Mouse (Mus musculus) spleen, adult 2 months (tissue): ENCODE measurements around the gene Plekhh2. TPM values are rescaled to one million over a fixed set of nuclear protein-coding genes. Genes with fewer than 3 reads are reported as not detected.

Experiments used
- DNase-seq, 2 experiments: peaks; one replicate each; pipeline versions ENCODE4 v3.0.0 to v3.0.0-alpha.2; 2012 to 2021; ENCODE audit warnings: low spot score in 2 of 2, low read depth in 1 of 2
- H3K27ac ChIP-seq: fragments of 200-500 bp; 2 replicates; pipeline ENCODE4 v1.5.1; 2012; ENCODE audit warnings: low read length, inconsistent platforms; ENCODE audit not compliant: insufficient read depth
- H3K27me3 ChIP-seq: fragments of 200-500 bp; 2 replicates; pipeline ENCODE4 v1.6.1; 2012; ENCODE audit warnings: mild to moderate bottlenecking, moderate library complexity, low read length, inconsistent platforms; ENCODE audit not compliant: control insufficient read depth, insufficient read depth
- H3K36me3 ChIP-seq: fragments of 200-500 bp; 2 replicates; pipeline ENCODE4 v1.6.1; 2012; ENCODE audit warnings: mild to moderate bottlenecking, low read length, inconsistent platforms; ENCODE audit not compliant: control insufficient read depth, insufficient read depth
- H3K4me1 ChIP-seq: fragments of 200-500 bp; 2 replicates; pipeline ENCODE4 v1.6.1; 2011; ENCODE audit warnings: inconsistent platforms; ENCODE audit not compliant: control insufficient read depth, insufficient read depth, insufficient read length
- H3K4me3 ChIP-seq: fragments of 200-500 bp; 2 replicates; pipeline ENCODE4 v1.5.1; 2011; ENCODE audit warnings: mild to moderate bottlenecking, inconsistent platforms; ENCODE audit not compliant: insufficient read depth, insufficient read length; ENCODE audit errors: extremely low read depth
- CTCF ChIP-seq: fragments of 200-500 bp; IDR thresholded peaks from 2 replicates; pipeline ENCODE4 v1.5.1; 2011; ENCODE audit warnings: mild to moderate bottlenecking, inconsistent platforms; ENCODE audit not compliant: insufficient read depth, insufficient read length, insufficient replicate concordance; ENCODE audit errors: extremely low read depth
- POLR2A ChIP-seq: fragments of 200-500 bp; IDR thresholded peaks from 2 replicates; pipeline ENCODE4 v1.6.1; 2011; ENCODE audit warnings: low read depth, low read length, inconsistent platforms
- WGBS: fragments of 180-500 bp; shearing (Covaris S2); methylation state at CpG from one replicate; pipeline ENCODE4 v1.1.7; 2018; 5-methylcytosine and 5-hydroxymethylcytosine counted together
- polyA plus RNA-seq: library from polyadenylated mRNA; depleted of rRNA; stranded (reverse); fragments of >200 nt; gene quantifications from 2 replicates; pipeline ENCODE4 v1.2.3, GENCODE M21; 2012

The Plekhh2 gene
- polyA plus RNA-seq, 1 experiment: 1.6 TPM

DNA sequence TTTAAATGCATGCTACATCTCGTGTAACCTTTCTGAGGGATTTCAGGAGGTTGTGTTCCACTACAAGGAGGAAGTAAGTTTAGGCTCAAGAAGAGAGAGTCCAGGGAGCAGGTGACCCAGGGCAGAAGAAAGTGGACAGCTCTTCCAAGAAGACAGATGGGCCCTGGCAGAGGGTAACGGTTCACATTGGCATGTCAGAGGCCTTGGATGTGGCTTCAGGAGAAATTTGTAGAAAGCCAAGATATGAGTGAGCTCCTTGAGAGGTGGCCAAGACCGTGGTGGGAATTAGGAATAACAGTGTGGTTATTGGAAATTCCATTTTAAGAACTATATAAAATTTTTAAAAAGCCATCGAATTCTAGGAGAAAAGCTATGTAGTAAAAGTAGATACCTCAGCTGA is 22.1 kb downstream of the Plekhh2 start:
- 76% methylated on average over 4 of the region's 4 CpGs for WGBS
- H3K27me3 ChIP-seq: no peaks in the 10 kb centered on the region
- no peaks in the 10 kb centered on the region for H3K4me1 ChIP-seq
- no peak overlapping the region for H3K4me3 ChIP-seq
- DNase-seq: no peak
- no peak overlapping the region for H3K27ac ChIP-seq
- H3K36me3 ChIP-seq: no peaks in the 10 kb centered on the region
- TF ChIP-seq POLR2A (no peak), CTCF (no peak)

DNA sequence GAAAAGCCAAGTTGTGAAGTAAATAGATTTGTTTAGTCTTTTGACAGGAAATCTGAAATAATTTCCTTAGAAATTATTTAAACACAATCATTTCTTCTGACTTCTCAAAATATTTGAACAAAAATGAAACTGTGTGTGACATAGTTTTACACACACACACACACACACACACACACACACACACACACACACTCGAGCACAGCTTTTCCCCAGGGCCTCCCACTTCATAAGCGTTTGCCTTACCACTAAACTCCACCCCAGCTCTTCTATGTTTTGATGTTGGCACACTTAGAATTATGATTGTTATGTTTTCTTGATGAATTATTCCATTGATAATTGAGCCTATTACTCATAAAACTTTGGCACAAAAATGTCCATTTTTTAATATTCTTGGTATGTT is 22.9 kb downstream of the Plekhh2 start:
- TF ChIP-seq CTCF (no peak), POLR2A (no peak)
- Histone ChIP-seq H3K4me1 (no peaks in the 10 kb centered on the region), H3K27me3 (no peaks in the 10 kb centered on the region), H3K27ac (no peak overlapping the region), H3K36me3 (no peaks in the 10 kb centered on the region), H3K4me3 (no peak overlapping the region)
- WGBS: 74% methylated on average over 2 of the region's 2 CpGs
- DNase-seq: no peak

DNA sequence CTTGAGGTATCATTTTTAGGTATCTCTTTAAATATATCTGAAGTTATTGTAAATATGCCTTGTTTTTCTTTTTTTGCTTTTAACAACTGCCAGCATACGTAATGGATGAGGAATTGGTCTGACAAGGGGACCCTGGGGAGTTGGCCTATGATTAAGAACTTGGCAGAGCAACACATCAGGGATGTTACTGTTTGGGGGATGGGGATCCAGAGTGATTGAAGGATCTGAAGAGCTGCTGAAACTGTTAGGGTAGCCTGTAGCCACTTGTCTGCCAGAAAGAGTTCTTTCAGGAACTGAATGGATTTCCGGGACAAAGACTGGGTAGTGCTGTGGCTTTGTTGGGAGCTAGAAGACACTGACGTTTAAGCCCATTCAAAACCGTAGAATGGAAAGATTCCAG is 23.5 kb downstream of the Plekhh2 start:
- no peak for DNase-seq
- Histone ChIP-seq H3K4me1 (no peaks in the 10 kb centered on the region), H3K27me3 (no peaks in the 10 kb centered on the region), H3K36me3 (no peaks in the 10 kb centered on the region), H3K27ac (no peak overlapping the region), H3K4me3 (no peak overlapping the region)
- WGBS: 84% methylated on average over 4 of the region's 4 CpGs
- TF ChIP-seq POLR2A (no peak), CTCF (no peak)

DNA sequence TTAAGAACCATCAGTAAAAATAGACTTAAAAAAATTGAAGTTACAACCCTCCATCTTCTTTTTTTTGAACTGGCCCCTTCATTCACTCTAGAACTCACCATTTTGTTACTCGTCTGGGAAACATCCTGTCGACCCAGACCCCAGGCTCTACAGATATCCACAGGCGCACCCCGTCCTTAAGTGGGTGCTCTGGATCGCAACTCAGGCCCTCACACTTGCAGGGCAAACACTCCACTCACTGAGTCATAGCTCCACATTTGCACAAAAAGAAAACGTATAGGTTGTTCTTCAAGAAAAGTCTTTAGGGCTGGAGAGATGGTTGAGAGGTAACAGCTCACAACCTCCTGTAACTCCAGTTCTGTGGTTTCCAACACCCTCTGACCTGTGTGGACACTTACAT is 25.6 kb downstream of the Plekhh2 start:
- Histone ChIP-seq H3K36me3 (no peaks in the 10 kb centered on the region), H3K4me1 (no peaks in the 10 kb centered on the region), H3K27me3 (no peaks in the 10 kb centered on the region), H3K27ac (no peak overlapping the region), H3K4me3 (no peak overlapping the region)
- TF ChIP-seq POLR2A: no peak
- no peak for TF ChIP-seq CTCF
- WGBS: 92% methylated on average over 6 of the region's 6 CpGs
- no peak for DNase-seq

DNA sequence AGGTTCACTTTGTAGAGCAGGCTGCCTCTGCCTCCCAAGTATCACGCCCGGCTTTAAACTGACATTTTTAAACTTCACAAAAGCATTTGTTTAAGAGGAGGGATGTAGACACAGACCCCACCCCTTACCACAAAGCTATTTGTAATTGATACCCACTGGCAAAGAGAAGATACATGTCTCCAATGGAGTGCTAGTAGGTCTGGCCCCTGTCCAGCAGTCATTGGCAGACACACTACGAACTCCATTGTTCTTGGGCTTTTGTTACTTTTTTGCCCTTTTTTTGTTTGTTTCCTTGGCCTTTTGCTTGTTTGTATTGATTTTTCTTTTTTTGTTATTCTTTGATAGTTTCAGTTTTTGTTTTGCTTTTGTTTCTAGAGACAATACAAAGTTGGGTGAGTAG is 26.3 kb downstream of the Plekhh2 start:
- H3K27me3 ChIP-seq: no peaks in the 10 kb centered on the region
- H3K36me3 ChIP-seq: no peaks in the 10 kb centered on the region
- no peak for DNase-seq
- H3K4me3 ChIP-seq: no peak overlapping the region
- TF ChIP-seq CTCF (no peak), POLR2A (no peak)
- H3K4me1 ChIP-seq: no peaks in the 10 kb centered on the region
- 93% methylated on average over 3 of the region's 3 CpGs for WGBS
- H3K27ac ChIP-seq: no peak overlapping the region

DNA sequence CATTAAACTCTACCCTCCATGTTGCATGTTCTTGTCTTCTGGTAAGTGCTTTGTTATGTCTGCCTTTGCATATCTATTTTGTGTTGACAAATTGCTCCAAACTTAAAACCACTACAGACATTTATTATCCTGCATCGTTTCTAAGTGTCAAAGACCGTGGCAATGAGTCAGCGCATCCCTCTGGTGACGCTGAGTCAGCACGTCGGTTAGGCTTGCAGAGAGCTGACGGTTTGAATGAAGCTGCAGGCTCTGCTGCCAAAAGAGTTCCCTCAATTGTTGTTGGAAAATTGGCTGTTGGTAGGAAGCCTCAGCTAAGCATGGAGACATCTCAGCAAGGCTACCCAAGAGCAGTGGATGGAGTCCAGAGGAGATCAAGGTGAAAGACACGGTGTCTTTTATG is 28.9 kb downstream of the Plekhh2 start:
- TF ChIP-seq CTCF: no peak
- no peak for TF ChIP-seq POLR2A
- H3K4me1 ChIP-seq: no peaks in the 10 kb centered on the region
- 41% methylated on average over 8 of the region's 8 CpGs for WGBS
- H3K4me3 ChIP-seq: no peak overlapping the region
- no peak overlapping the region for H3K27ac ChIP-seq
- DNase-seq: no peak
- H3K27me3 ChIP-seq: no peaks in the 10 kb centered on the region
- no peaks in the 10 kb centered on the region for H3K36me3 ChIP-seq

DNA sequence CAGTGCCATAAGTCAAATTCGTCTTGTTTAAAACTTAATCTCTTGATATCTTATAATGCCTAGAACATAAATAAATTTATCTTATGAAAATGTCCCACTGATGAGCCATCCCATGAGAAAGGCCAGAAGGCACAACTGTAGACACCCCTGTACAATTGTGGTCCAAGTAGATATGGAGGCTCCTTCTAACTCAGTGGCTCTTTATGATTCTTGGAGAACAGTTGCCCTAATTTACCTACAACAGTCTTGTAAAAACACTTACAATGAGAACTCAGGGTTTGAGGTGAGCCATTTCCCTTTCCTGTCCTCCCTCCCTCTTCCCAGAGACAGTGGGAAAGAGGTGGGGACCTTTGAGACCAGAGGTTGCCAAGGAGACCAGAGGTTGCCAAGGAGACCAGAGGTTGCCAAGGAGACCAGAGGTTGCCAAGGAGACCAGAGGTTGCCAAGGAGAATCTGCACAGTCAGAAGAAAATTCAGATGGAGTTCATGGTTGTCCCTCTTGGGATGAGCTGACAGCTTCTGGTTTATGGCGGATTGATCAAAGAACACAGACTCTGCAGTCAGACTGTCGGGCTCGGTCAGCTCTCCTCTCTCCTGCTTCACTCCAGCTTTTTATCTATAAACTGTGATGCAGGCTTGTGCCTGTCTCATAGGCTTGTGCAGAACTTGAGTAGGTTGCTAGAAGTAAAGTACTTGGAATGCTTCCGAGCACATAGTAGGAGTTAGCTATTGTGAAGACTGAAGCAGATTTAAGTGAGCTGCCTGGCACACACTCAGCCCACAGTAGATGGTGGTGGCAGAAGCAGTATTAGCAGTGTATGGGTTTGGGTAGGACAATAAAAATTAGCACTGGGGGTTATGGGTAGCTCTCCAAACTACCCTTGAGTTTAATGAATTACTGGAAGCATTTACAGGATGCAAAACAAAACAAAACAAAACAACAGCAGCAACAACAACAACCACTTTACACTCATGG is 39.5 kb downstream of the Plekhh2 start:
- WGBS: 83% methylated on average over 5 of the region's 5 CpGs
- Histone ChIP-seq H3K27me3 (no peaks in the 10 kb centered on the region), H3K36me3 (no peaks in the 10 kb centered on the region), H3K4me3 (no peak overlapping the region; the same call in 1 of the 2 replicates), H3K4me1 (no peaks in the 10 kb centered on the region), H3K27ac (no peak overlapping the region)
- TF ChIP-seq POLR2A: no peak
- no peak for TF ChIP-seq CTCF
- DNase-seq: no peak
